Mouse (Mus musculus) erythroblast, embryonic 14.5 days (primary cell): ENCODE measurements at regions not wholly inside any gene's neighbourhood (a gene's known extent, or its start where the extent isn't known, plus 50 kb on each side); places are given as distances from the start of the nearest gene placed in this dataset.
"Not testable (repeated sequence)": the region's sequence is repeated elsewhere in the genome, so short reads cannot be mapped to it uniquely, and the experiment has no call there.

Source experiments
- GATA1 ChIP-seq: IDR thresholded peaks from 2 replicates; pipeline ENCODE4 v1.6.1; 2012; ENCODE audit warnings: low read length, inconsistent platforms, mixed read lengths
- TAL1 ChIP-seq: IDR thresholded peaks from 3 replicates; pipeline ENCODE4 v1.6.1; 2012; ENCODE audit warnings: low read length, inconsistent platforms, mixed read lengths

DNA sequence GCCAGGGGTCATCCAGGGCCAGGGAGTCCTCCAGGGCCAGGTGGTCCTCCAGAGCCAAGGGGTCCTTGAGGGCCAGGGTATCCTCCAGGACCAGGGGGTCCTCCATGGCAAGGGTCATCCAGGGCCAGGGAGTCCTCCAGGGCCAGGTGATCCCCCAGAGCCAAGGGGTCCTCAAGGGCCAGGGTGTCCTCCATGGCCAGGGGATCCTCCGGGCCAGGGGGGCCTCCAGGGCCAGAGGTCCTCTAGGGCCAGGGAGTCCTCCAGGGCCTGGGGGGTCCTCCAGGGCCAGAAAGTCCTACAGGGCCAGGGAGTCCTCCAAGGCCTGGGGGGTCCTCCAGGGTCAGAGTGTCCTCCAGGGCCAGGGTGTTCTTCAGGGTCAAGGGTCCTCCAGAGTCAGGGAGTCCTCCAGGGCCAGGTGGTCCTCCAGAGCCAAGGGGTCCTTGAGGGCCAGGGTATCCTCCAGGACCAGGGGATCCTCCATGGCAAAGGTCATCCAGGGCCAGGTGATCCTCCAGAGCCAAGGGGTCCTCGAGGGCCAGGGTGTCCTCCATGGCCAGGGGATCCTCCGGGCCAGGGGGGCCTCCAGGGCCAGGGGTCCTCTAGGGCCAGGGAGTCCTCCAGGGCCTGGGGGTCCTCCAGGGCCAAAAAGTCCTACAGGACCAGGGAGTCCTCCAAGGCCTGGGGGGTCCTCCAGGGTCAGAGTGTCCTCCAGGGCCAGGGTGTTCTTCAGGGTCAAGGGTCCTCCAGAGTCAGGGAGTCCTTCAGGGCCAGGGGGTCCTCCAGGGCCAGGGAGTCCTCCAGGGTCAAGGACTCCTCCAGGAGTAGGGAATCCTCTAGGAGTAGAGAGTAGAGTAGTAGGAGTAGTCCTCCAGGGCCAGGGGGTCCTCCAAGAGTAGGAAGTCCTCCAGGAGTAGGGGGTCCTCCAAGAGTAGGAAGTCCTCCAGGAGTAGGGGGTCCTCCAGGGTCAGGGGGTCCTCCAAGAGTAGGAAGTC is 56.6 kb downstream of the Gm12728 start:
- not testable (repeated sequence) for TF ChIP-seq TAL1, GATA1
